Mouse (Mus musculus) myocyte (in vitro differentiated cells): ENCODE results near the gene Ltbp3. TPM values are rescaled to one million over a fixed set of nuclear protein-coding genes. Genes with fewer than 3 reads are reported as not detected.
A peak's percentile ranks its signal among the peaks of the same experiment; 100 is the strongest.

Experiments used
- H3K27me3 ChIP-seq: one replicate; pipeline ENCODE4 v1.6.1; 2011; ENCODE audit not compliant: control insufficient read depth, insufficient read depth, insufficient read length
- H3K36me3 ChIP-seq: one replicate; pipeline ENCODE4 v1.6.1; 2011; ENCODE audit not compliant: control insufficient read depth, insufficient read depth
- H3K4me2 ChIP-seq: one replicate; pipeline ENCODE4 v1.6.1; 2011; ENCODE audit warnings: low read depth, control low read depth
- H3K4me3 ChIP-seq: one replicate; pipeline ENCODE4 v1.5.1; 2011; ENCODE audit warnings: mild to moderate bottlenecking, control low read depth, moderate library complexity
- H3K79me2 ChIP-seq: one replicate; pipeline ENCODE4 v1.6.1; 2011; ENCODE audit not compliant: control insufficient read depth, insufficient read depth
- H3ac ChIP-seq: one replicate; pipeline ENCODE4 v1.6.1; 2011; ENCODE audit not compliant: control insufficient read depth, insufficient read length
- CEBPB ChIP-seq: IDR thresholded peaks from 2 replicates; pipeline ENCODE4 v1.6.1; 2011; ENCODE audit warnings: mild to moderate bottlenecking, moderate library complexity; ENCODE audit not compliant: poor library complexity, insufficient read depth, severe bottlenecking
- E2F4 ChIP-seq: IDR thresholded peaks from one replicate; pipeline ENCODE4 v1.6.1; 2011; ENCODE audit warnings: mild to moderate bottlenecking, control low read depth, moderate library complexity; ENCODE audit not compliant: insufficient read depth
- MAX ChIP-seq: IDR thresholded peaks from one replicate; pipeline ENCODE4 v1.6.1; 2011; ENCODE audit warnings: low read depth, mild to moderate bottlenecking, control low read depth
- MYOD1 ChIP-seq, 3 experiments: IDR thresholded peaks; one replicate each; pipeline ENCODE4 v1.6.1; 2011; ENCODE audit warnings: control low read depth in 2 of 3, low read depth in 2 of 3, mild to moderate bottlenecking in 2 of 3, moderate library complexity in 1 of 3; ENCODE audit not compliant: insufficient read length in 2 of 3, control insufficient read depth in 1 of 3
- MYOG ChIP-seq, 3 experiments: IDR thresholded peaks; one replicate each; pipeline ENCODE4 v1.6.1; 2011; ENCODE audit warnings: control low read depth in 2 of 3, low read depth in 2 of 3, mild to moderate bottlenecking in 2 of 3; ENCODE audit not compliant: insufficient read length in 2 of 3, control insufficient read depth in 1 of 3, insufficient read depth in 1 of 3
- POLR2A ChIP-seq: IDR thresholded peaks from one replicate; pipeline ENCODE4 v1.6.1; 2011; ENCODE audit warnings: low read depth, mild to moderate bottlenecking, control low read depth, moderate library complexity; ENCODE audit not compliant: insufficient read length
- POLR2AphosphoS2 ChIP-seq: IDR thresholded peaks from one replicate; pipeline ENCODE4 v1.6.1; 2011; ENCODE audit warnings: low read depth, control low read depth; ENCODE audit not compliant: insufficient read length
- REST ChIP-seq: IDR thresholded peaks from one replicate; pipeline ENCODE4 v1.6.1; 2011; ENCODE audit warnings: mild to moderate bottlenecking, control low read depth, moderate library complexity; ENCODE audit not compliant: insufficient read depth, insufficient read length
- SRF ChIP-seq: IDR thresholded peaks from one replicate; pipeline ENCODE4 v1.6.1; 2011; ENCODE audit warnings: low read depth; ENCODE audit not compliant: control insufficient read depth, insufficient read length
- TCF12 ChIP-seq: IDR thresholded peaks from one replicate; pipeline ENCODE4 v1.6.1; 2011; ENCODE audit warnings: mild to moderate bottlenecking, control low read depth; ENCODE audit not compliant: poor library complexity, insufficient read depth, severe bottlenecking
- TCF3 ChIP-seq: IDR thresholded peaks from one replicate; pipeline ENCODE4 v1.6.1; 2011; ENCODE audit warnings: low read depth, control low read depth; ENCODE audit not compliant: insufficient read length
- USF1 ChIP-seq: IDR thresholded peaks from one replicate; pipeline ENCODE4 v1.6.1; 2011; ENCODE audit warnings: low read depth, mild to moderate bottlenecking, control low read depth, moderate library complexity
- polyA plus RNA-seq: library from polyadenylated mRNA; unstranded; fragments of >200 nt; fragmentation: generic; extraction: Trizol; gene quantifications from one replicate; pipeline ENCODE4 v1.2.1, GENCODE M21; 2012; ENCODE audit warnings: missing spikeins

The Ltbp3 gene
- polyA plus RNA-seq, 1 experiment: 100 TPM

DNA sequence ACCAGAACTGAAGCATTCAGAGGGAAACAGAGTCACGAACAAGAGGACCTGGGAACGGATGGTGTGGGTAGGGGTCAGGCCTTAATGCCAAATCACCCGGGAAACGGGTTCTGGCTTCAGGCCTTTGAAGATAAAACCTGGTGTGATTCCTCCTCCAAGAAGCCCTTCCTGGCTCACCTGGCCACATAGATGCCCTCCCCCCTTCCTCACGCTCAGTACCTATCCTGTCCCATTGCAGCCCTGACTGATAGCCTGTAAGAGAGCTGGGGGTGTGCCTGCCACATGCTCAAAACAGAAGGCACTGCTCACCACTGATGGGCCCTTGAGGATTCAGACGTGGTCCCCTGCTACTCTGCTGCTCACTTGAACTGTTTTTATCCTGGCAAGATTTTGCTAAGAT is 46.9 kb upstream of the Ltbp3 start:
- TF ChIP-seq MYOG (IDR thresholded peaks at IDR 0.05; ENCODE audit: control insufficient read depth in 1 of 3, insufficient read depth in 1 of 3, insufficient read length in 2 of 3, low read depth in 2 of 3): no peak
- TF ChIP-seq POLR2AphosphoS2: no peak
- TF ChIP-seq TCF3: no peak
- Histone ChIP-seq H3K27me3 (no peaks in the 10 kb centered on the region), H3K4me3 (no peak overlapping the region), H3K79me2 (peaks cover 43% of the 10 kb centered on the region), H3ac (no peak overlapping the region), H3K36me3 (peaks cover 17% of the 10 kb centered on the region), H3K4me2 (no peak overlapping the region)

DNA sequence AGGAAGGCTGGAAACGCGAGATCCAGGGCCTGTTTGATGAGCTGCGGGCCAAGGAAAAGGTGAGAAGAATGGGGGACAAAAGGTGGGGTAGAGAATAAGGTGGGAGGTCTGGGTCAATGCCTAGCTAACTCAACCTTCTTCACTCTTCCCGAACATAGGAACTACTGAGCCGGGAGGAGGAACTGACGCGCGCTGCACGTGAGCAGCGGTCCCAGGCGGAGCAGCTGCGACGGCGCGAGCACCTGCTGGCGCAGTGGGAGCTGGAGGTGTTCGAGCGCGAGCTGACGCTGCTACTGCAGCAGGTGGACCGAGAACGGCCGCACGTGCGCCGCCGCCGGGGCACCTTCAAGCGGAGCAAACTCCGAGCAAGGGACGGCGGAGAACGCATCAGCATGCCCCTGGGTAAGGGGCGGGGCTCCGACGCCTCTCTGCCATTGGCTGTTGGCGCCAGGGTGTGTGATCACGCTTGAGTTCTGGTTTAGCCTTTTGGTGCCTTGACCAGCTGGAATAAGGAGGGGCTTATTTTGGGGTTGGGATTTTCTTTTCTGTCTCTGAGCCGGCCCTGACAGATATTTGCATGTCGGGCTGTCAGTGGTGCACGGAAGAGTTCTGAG is 44.7 kb upstream of the Ltbp3 start:
- H3ac ChIP-seq: no peak overlapping the region
- peaks cover 33% of the 10 kb centered on the region for H3K79me2 ChIP-seq
- H3K36me3 ChIP-seq: peaks cover 25% of the 10 kb centered on the region
- no peak overlapping the region for H3K4me3 ChIP-seq
- TF ChIP-seq TCF12 (no peak), TCF3 (no peak), SRF (no peak), POLR2AphosphoS2 (no peak), MYOD1 (IDR thresholded peaks at IDR 0.05; ENCODE audit: control insufficient read depth in 1 of 3, insufficient read length in 2 of 3, low read depth in 2 of 3) (no peak), POLR2A (no peak), USF1 (no peak), CEBPB (no peak), REST (no peak), MAX (no peak), MYOG (IDR thresholded peaks at IDR 0.05; ENCODE audit: control insufficient read depth in 1 of 3, insufficient read depth in 1 of 3, insufficient read length in 2 of 3, low read depth in 2 of 3) (no peak), E2F4 (no peak)
- H3K4me2 ChIP-seq: no peak overlapping the region
- H3K27me3 ChIP-seq: no peaks in the 10 kb centered on the region

DNA sequence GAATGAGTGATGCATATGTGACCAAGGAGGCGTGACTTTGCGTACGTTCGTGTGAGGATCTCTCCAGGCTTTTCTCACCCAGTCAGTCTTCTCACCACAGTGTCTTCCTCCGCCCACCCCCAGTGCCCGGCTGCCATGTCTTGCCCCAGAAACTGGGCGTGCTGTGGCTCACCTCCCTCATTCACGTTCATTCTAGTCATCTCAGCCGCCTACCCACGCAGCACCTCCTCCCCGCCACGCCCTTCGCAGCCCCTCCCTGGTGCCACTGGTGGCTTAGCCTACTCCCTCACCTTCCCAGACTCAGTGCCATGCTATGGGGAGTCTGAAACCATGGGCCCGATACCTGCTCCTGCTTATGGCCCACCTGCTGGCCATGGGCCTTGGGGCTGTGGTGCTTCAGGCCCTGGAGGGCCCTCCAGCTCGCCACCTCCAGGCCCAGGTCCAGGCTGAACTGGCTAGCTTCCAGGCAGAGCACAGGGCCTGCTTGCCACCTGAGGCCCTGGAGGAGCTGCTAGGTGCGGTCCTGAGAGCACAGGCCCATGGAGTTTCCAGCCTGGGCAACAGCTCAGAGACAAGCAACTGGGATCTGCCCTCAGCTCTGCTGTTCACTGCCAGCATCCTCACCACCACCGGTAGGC is 36.4 kb upstream of the Ltbp3 start, which contains the start of gene Kcnk7:
Gene Kcnk7 (plus strand): TSS at position 205 of the 638 bp plus-strand sequence.
- no peak for TF ChIP-seq MYOD1 (IDR thresholded peaks at IDR 0.05; ENCODE audit: control insufficient read depth in 1 of 3, insufficient read length in 2 of 3, low read depth in 2 of 3)
- peak; percentile 84 for TF ChIP-seq POLR2AphosphoS2
- no peak for TF ChIP-seq E2F4
- TF ChIP-seq TCF12: no peak
- no peak for TF ChIP-seq CEBPB
- Histone ChIP-seq H3ac (no peak within 1 kb of the TSS), H3K4me2 (no peak within 1 kb of the TSS), H3K27me3 (no peaks in the 10 kb centered on the region), H3K79me2 (no peaks in the 10 kb centered on the region), H3K4me3 (no peak within 1 kb of the TSS), H3K36me3 (peaks cover 32% of the 10 kb centered on the region)

DNA sequence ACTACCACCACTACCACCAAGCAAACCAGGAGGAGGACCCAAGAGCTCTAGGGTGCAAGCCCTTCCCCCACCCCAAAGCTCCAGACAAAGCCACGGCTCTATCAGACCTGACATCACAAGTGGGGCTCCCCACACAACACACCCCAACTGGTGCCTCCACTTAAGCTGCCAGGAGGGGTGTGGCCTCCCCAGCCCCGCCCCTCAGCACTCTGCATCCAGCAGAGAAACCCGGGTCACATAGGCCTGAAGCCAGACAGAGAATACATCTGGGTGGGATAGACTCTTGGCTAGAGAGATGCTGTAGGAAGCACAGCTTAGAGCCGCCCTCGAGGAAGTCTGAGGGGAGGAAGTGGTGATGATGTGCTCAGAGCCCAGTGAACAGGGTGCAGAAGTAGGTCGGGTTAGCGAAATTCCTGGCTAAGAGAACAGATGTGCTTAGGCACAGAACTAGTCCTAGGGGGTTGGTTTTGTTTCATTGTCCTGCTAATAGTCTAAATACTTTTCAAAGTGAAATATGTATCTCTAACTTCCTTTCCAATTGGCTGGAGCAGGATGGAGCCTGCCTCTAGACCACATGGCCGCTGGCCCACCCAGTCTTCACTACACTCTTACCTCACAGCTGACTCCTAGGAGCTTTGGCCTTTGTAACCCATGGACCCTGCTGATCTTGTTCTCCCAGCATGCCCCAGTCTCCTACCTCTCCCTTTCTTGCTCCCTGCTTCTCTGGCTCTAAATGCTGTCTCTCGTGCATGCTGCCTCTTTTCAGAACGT is 35.7 kb upstream of the Ltbp3 start:
- Histone ChIP-seq H3K4me2 (no peak overlapping the region), H3K36me3 (peaks cover 32% of the 10 kb centered on the region)

DNA sequence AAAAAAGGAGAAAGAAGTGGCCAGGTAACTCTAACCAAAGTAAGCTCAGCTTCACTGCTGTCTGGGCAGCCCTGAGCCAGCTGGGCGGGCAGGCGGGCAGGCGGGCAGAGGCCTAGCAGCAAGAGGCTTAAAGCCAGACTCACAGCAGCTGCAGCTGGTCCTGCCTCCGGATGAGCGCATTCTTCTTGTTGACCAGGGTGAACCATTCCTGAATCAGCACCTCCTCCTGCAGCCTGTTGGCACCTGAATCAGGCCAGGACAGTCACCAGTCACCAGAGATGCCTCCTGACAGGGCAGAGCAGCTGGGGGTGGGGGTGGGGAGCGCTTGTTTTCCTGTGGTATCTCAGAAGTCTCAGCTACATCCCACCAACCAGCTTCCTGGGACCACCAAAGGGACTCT is 30.6 kb upstream of the Ltbp3 start:
- TF ChIP-seq POLR2AphosphoS2: no peak
- no peak for TF ChIP-seq REST
- peak; percentile 9 to 90 (median 72) for TF ChIP-seq MYOD1 (IDR thresholded peaks at IDR 0.05; ENCODE audit: control insufficient read depth in 1 of 3, insufficient read length in 2 of 3, low read depth in 2 of 3)
- peak in 2 of 3 experiments; percentile 56 to 88 for TF ChIP-seq MYOG (IDR thresholded peaks at IDR 0.05; ENCODE audit: control insufficient read depth in 1 of 3, insufficient read depth in 1 of 3, insufficient read length in 2 of 3, low read depth in 2 of 3)
- H3K4me3 ChIP-seq: no peak overlapping the region
- no peaks in the 10 kb centered on the region for H3K27me3 ChIP-seq
- no peak overlapping the region for H3K4me2 ChIP-seq
- H3K79me2 ChIP-seq: peaks cover 27% of the 10 kb centered on the region
- no peak overlapping the region for H3ac ChIP-seq
- peaks cover 36% of the 10 kb centered on the region for H3K36me3 ChIP-seq

More for the DNA sequence above, 35.7 kb upstream of the Ltbp3 start:
- no peak overlapping the region for H3ac ChIP-seq
- H3K79me2 ChIP-seq: no peaks in the 10 kb centered on the region
- H3K27me3 ChIP-seq: no peaks in the 10 kb centered on the region
- no peak for TF ChIP-seq MYOD1 (IDR thresholded peaks at IDR 0.05; ENCODE audit: control insufficient read depth in 1 of 3, insufficient read length in 2 of 3, low read depth in 2 of 3)
- no peak for TF ChIP-seq MAX
- no peak for TF ChIP-seq CEBPB
- TF ChIP-seq REST: no peak
- TF ChIP-seq MYOG (IDR thresholded peaks at IDR 0.05; ENCODE audit: control insufficient read depth in 1 of 3, insufficient read depth in 1 of 3, insufficient read length in 2 of 3, low read depth in 2 of 3): no peak
- TF ChIP-seq POLR2AphosphoS2: peak; percentile 31
- no peak for TF ChIP-seq E2F4
- no peak overlapping the region for H3K4me3 ChIP-seq
